Mouse (Mus musculus) intestine, postnatal 0 days (tissue): Measurements from ENCODE around the gene Insyn1. TPM values are rescaled to one million over a fixed set of nuclear protein-coding genes. Genes with fewer than 3 reads are reported as not detected.
A peak's percentile ranks its signal among the peaks of the same experiment; 100 is the strongest.

Experiments used
- ATAC-seq: fragments of 200-750 bp; cut with Nextera tagmentation; 2 replicates; pipeline ENCODE4 v1.8.0; 2017; ENCODE audit warnings: mild to moderate bottlenecking, moderate TSS enrichment, moderate library complexity
- H3K27ac ChIP-seq: fragments of 300-500 bp; sonication (generic); 2 replicates; pipeline ENCODE4 v1.5.1; 2014; ENCODE audit warnings: mild to moderate bottlenecking, low read depth, low read length, moderate library complexity
- H3K27me3 ChIP-seq: fragments of 300-500 bp; sonication (generic); replicated peaks from 2 replicates; pipeline ENCODE4 v1.6.1; 2014; ENCODE audit warnings: low read length, mixed read lengths; ENCODE audit not compliant: control insufficient read depth, insufficient read depth
- H3K36me3 ChIP-seq: fragments of 300-500 bp; sonication (generic); 2 replicates; pipeline ENCODE4 v1.6.1; 2014; ENCODE audit warnings: mild to moderate bottlenecking, moderate library complexity; ENCODE audit not compliant: control insufficient read depth, insufficient read depth
- H3K4me1 ChIP-seq: fragments of 300-500 bp; sonication (generic); replicated peaks from 2 replicates; pipeline ENCODE4 v1.6.1; 2014; ENCODE audit warnings: antibody characterized with exemption, low read length, mixed read lengths; ENCODE audit not compliant: control insufficient read depth, insufficient read depth
- H3K4me2 ChIP-seq: fragments of 300-500 bp; sonication (generic); replicated peaks from 2 replicates; pipeline ENCODE4 v1.6.1; 2014; ENCODE audit warnings: low read depth, mild to moderate bottlenecking, moderate library complexity
- H3K4me3 ChIP-seq: fragments of 300-500 bp; sonication (generic); 2 replicates; pipeline ENCODE4 v1.5.1; 2014; ENCODE audit warnings: low read depth, low read length
- H3K9ac ChIP-seq: fragments of 300-500 bp; sonication (generic); 2 replicates; pipeline ENCODE4 v1.6.1; 2014; ENCODE audit warnings: mild to moderate bottlenecking, low read depth, low read length
- H3K9me3 ChIP-seq: fragments of 300-500 bp; sonication (generic); 2 replicates; pipeline ENCODE4 v1.6.1; 2016; ENCODE audit warnings: mixed run types; ENCODE audit not compliant: control insufficient read depth
- CTCF ChIP-seq: sonication (generic); IDR thresholded peaks from 2 replicates; pipeline ENCODE4 v1.5.1; 2016; ENCODE audit warnings: low read depth, mild to moderate bottlenecking, control low read depth, antibody characterized with exemption, moderate library complexity
- WGBS: fragments of 180-500 bp; shearing (Covaris S2); extraction: QIAGEN DNeasy Blood & Tissue Kit; methylation state at CpG from one replicate; pipeline ENCODE4 v1.1.7; 2014; 5-methylcytosine and 5-hydroxymethylcytosine counted together
- polyA plus RNA-seq: library from polyadenylated mRNA; unstranded; fragments of >200 nt; fragmentation: Nextera tagmentation; extraction: Ambion mirVana; gene quantifications from 2 replicates; pipeline ENCODE4 v1.2.1, GENCODE M21; 2015

The Insyn1 gene
- polyA plus RNA-seq, 1 experiment from 2014 or later, result 0.37 TPM

- 57% methylated on average over 6 of the region's 6 CpGs for WGBS
- no peaks in the 10 kb centered on the region for H3K9me3 ChIP-seq
- no peak overlapping the region for H3K27ac ChIP-seq
- no peak overlapping the region for H3K4me2 ChIP-seq
- ATAC-seq, result no peak
- no peaks in the 10 kb centered on the region for H3K27me3 ChIP-seq
- H3K9ac ChIP-seq, result no peak overlapping the region
- TF ChIP-seq CTCF, result no peak
- H3K4me1 ChIP-seq, result no peaks in the 10 kb centered on the region
- H3K36me3 ChIP-seq, result no peaks in the 10 kb centered on the region
- no peak overlapping the region for H3K4me3 ChIP-seq
Measured at GRCm38 (mm10) chr9:58470466-58470865, 17.9 kb upstream of the Insyn1 start.

DNA sequence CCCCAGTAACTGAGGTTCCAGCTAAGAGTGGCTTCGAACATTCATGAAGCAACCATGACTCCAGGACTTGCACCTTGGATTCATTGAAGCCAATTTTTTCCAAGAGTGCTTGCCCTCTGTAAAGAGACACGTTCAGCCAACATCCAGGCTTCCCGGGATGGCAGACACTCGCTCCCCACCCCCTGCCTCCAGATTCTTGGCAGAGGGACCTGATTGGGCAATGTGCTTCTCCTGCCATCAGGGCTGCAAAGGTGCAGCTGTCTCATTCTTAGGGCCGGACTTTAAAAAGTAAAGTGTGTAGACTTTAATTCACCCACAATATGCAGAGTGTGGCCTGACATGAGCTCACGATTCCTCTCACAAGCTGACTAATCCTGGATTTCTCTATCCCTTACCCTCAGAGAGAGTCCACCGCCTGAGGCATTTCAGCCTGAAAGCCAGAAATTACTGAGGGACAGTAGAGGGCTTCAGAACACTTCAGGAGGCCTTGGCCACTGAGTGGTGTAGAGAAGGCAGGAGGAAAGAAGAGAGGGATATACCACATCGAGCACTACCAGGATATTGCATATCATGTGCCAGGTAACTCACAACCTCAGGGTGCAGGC lies 15.1 kb upstream of the Insyn1 start:
- Histone ChIP-seq H3K36me3 (no peaks in the 10 kb centered on the region), H3K4me2 (no peak overlapping the region), H3K9me3 (no peaks in the 10 kb centered on the region), H3K4me3 (no peak overlapping the region), H3K9ac (no peak overlapping the region), H3K27me3 (no peaks in the 10 kb centered on the region), H3K27ac (no peak overlapping the region), H3K4me1 (no peaks in the 10 kb centered on the region)
- TF ChIP-seq CTCF, result no peak
- 75% methylated on average over 8 of the region's 8 CpGs for WGBS
- no peak for ATAC-seq

DNA sequence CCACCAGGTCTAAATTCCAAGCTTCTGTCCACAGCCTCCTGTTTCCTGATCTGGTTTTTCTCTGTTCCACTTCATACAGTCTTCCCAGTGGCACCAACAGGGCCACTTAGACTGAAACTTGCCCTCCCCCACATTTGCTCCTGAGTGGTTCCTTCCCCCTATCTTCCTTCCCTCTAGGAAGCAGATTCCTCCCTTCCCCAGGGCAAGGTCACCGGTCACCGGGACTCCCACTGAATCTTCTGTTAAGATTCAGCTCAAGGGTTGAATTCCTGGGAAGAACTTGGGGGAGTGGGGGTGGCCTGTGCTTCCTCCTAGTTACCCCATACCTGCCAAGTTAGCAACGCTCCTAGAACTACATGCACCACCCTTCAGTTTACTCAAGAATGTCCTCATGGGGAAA lies 1.3 kb upstream of the Insyn1 start:
- H3K4me3 ChIP-seq, result no peak overlapping the region
- ATAC-seq, result no peak
- H3K4me1 ChIP-seq, result no peaks in the 10 kb centered on the region
- peaks cover 44% of the 10 kb centered on the region for H3K27me3 ChIP-seq
- H3K9me3 ChIP-seq, result no peaks in the 10 kb centered on the region
- H3K27ac ChIP-seq, result no peak overlapping the region
- WGBS, result 31% methylated on average over 3 of the region's 3 CpGs
- TF ChIP-seq CTCF, result no peak
- no peak overlapping the region for H3K4me2 ChIP-seq
- H3K36me3 ChIP-seq, result no peaks in the 10 kb centered on the region
- no peak overlapping the region for H3K9ac ChIP-seq

- no peak for TF ChIP-seq CTCF
- Histone ChIP-seq H3K4me3 (peak overlapping the region; percentile 50), H3K9ac (peak overlapping the region; percentile 7; the same call in 1 of the 2 replicates), H3K9me3 (no peaks in the 10 kb centered on the region), H3K27me3 (peaks cover 44% of the 10 kb centered on the region), H3K27ac (no peak overlapping the region), H3K4me1 (no peaks in the 10 kb centered on the region), H3K4me2 (peak overlapping the region; percentile 86), H3K36me3 (no peaks in the 10 kb centered on the region)
- no peak for ATAC-seq
- 12% methylated on average over 13 of the region's 13 CpGs for WGBS
Measured at GRCm38 (mm10) chr9:58489133-58489864, 896 bp downstream of the Insyn1 start.

DNA sequence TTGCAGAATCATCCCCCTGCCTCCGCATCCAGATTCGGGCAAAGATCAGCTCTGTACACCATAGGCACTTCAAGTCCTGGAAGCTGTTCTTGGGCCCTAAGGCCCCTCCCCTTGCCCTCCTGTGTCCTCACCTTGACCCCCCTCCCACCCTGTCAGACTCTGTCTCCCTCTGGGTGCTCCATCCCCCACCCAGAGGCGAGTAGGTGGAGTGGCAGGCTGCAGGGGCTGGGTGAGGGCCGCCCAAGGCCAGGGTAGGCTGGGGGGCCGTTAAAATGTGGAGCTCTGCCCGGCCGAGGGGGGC lies 1.4 kb downstream of the Insyn1 start:
- no peak overlapping the region for H3K4me3 ChIP-seq
- no peak overlapping the region for H3K4me2 ChIP-seq

DNA sequence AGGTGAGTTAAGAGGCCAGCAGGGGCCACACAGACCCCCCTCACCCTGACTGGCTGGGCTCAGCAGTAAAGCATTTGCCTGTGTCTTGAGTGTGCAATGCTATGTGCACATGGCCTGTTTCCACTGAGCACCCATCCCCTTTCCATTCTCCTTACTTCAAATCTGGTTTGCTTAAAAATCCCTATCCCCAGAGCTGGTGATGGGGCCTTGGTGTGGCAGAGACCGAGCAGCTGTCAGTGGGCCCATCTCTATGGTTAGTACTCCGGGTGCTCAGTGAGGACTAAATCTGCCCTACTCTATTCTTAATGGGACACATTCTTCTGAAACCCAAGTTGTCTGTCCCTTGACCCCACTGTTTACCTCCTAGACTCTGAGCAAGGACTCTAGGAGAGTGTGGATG lies 2.0 kb downstream of the Insyn1 start:
- no peaks in the 10 kb centered on the region for H3K36me3 ChIP-seq
- no peak for ATAC-seq
- H3K27me3 ChIP-seq, result peaks cover 40% of the 10 kb centered on the region
- no peak overlapping the region for H3K4me2 ChIP-seq
- no peak for TF ChIP-seq CTCF
- WGBS, result 76% methylated on average over 2 of the region's 2 CpGs
- no peaks in the 10 kb centered on the region for H3K9me3 ChIP-seq
- no peak overlapping the region for H3K27ac ChIP-seq
- H3K9ac ChIP-seq, result no peak overlapping the region
- no peaks in the 10 kb centered on the region for H3K4me1 ChIP-seq
- no peak overlapping the region for H3K4me3 ChIP-seq

More for the DNA sequence above, 1.4 kb downstream of the Insyn1 start:
- ATAC-seq, result no peak
- Histone ChIP-seq H3K27ac (no peak overlapping the region), H3K9ac (no peak overlapping the region), H3K27me3 (peaks cover 44% of the 10 kb centered on the region), H3K4me1 (no peaks in the 10 kb centered on the region), H3K36me3 (no peaks in the 10 kb centered on the region), H3K9me3 (no peaks in the 10 kb centered on the region)
- 21% methylated on average over 7 of the region's 7 CpGs for WGBS
- TF ChIP-seq CTCF, result no peak
